Mouse (Mus musculus) lung, embryonic 16.5 days (tissue): ENCODE data around the gene Gm26657. TPM values are rescaled to one million over a fixed set of nuclear protein-coding genes. Genes with fewer than 3 reads are reported as not detected.

Experiments
- ATAC-seq: fragments of 200-750 bp; cut with Nextera tagmentation; 2 replicates; pipeline ENCODE4 v1.8.0; 2017; ENCODE audit warnings: low read depth, mild to moderate bottlenecking, moderate library complexity
- H3K27ac ChIP-seq: fragments of 300-500 bp; sonication (generic); 2 replicates; pipeline ENCODE4 v1.5.1; 2014; ENCODE audit warnings: mild to moderate bottlenecking, control low read depth, low read length
- H3K27me3 ChIP-seq: fragments of 300-500 bp; sonication (generic); 2 replicates; pipeline ENCODE4 v1.6.1; 2014; ENCODE audit warnings: low read depth, low read length, mixed read lengths; ENCODE audit not compliant: control insufficient read depth, insufficient read depth
- H3K36me3 ChIP-seq: fragments of 300-500 bp; sonication (generic); 2 replicates; pipeline ENCODE4 v1.6.1; 2014; ENCODE audit warnings: low read length; ENCODE audit not compliant: control insufficient read depth, insufficient read depth
- H3K4me1 ChIP-seq: fragments of 300-500 bp; sonication (generic); replicated peaks from 2 replicates; pipeline ENCODE4 v1.6.1; 2014; ENCODE audit warnings: low read length, mixed read lengths; ENCODE audit not compliant: control insufficient read depth, insufficient read depth
- H3K4me2 ChIP-seq: fragments of 300-500 bp; sonication (generic); 2 replicates; pipeline ENCODE4 v1.6.1; 2014; ENCODE audit warnings: low read depth, low read length, control low read depth
- H3K4me3 ChIP-seq: fragments of 300-500 bp; sonication (generic); 2 replicates; pipeline ENCODE4 v1.5.1; 2014; ENCODE audit warnings: mild to moderate bottlenecking, low read length, control low read depth
- H3K9ac ChIP-seq: fragments of 300-500 bp; sonication (generic); 2 replicates; pipeline ENCODE4 v1.6.1; 2014; ENCODE audit warnings: low read length, control low read depth
- H3K9me3 ChIP-seq: fragments of 300-500 bp; sonication (generic); 2 replicates; pipeline ENCODE4 v1.6.1; 2016; ENCODE audit warnings: low read length; ENCODE audit not compliant: control insufficient read depth
- WGBS: fragments of 180-500 bp; shearing (Covaris S2); extraction: QIAGEN DNeasy Blood & Tissue Kit; methylation state at CpG from one replicate; pipeline ENCODE4 v1.1.7; 2014; 5-methylcytosine and 5-hydroxymethylcytosine counted together
- polyA plus RNA-seq: library from polyadenylated mRNA; unstranded; fragments of >200 nt; fragmentation: Nextera tagmentation; extraction: Ambion mirVana; gene quantifications from 2 replicates; pipeline ENCODE4 v1.2.1, GENCODE M21; 2015

The Gm26657 gene
- polyA plus RNA-seq, 1 experiment from 2014 or later: not detected

GRCm38 (mm10) chr4:56746345-56746744 lies 6.5 kb downstream of the Gm26657 start:
- H3K9me3 ChIP-seq: no peaks in the 10 kb centered on the region
- 87% methylated on average over 2 of the region's 2 CpGs for WGBS
- ATAC-seq: no peak
- no peaks in the 10 kb centered on the region for H3K4me1 ChIP-seq
- H3K36me3 ChIP-seq: peaks cover 22% of the 10 kb centered on the region
- no peaks in the 10 kb centered on the region for H3K27me3 ChIP-seq
- H3K9ac ChIP-seq: no peak overlapping the region
- H3K4me2 ChIP-seq: no peak overlapping the region
- no peak overlapping the region for H3K27ac ChIP-seq
- no peak overlapping the region for H3K4me3 ChIP-seq

GRCm38 (mm10) chr4:56747456-56747855 lies 7.6 kb downstream of the Gm26657 start:
- Histone ChIP-seq H3K9me3 (no peaks in the 10 kb centered on the region), H3K27ac (no peak overlapping the region), H3K4me3 (no peak overlapping the region), H3K9ac (no peak overlapping the region), H3K27me3 (no peaks in the 10 kb centered on the region), H3K36me3 (peaks cover 31% of the 10 kb centered on the region), H3K4me1 (no peaks in the 10 kb centered on the region), H3K4me2 (no peak overlapping the region)
- 94% methylated on average over 9 of the region's 9 CpGs for WGBS
- ATAC-seq: no peak

- H3K27ac ChIP-seq: no peak overlapping the region
- no peaks in the 10 kb centered on the region for H3K27me3 ChIP-seq
Observed at GRCm38 (mm10) chr4:56756021-56756420, 16.2 kb downstream of the Gm26657 start.

DNA sequence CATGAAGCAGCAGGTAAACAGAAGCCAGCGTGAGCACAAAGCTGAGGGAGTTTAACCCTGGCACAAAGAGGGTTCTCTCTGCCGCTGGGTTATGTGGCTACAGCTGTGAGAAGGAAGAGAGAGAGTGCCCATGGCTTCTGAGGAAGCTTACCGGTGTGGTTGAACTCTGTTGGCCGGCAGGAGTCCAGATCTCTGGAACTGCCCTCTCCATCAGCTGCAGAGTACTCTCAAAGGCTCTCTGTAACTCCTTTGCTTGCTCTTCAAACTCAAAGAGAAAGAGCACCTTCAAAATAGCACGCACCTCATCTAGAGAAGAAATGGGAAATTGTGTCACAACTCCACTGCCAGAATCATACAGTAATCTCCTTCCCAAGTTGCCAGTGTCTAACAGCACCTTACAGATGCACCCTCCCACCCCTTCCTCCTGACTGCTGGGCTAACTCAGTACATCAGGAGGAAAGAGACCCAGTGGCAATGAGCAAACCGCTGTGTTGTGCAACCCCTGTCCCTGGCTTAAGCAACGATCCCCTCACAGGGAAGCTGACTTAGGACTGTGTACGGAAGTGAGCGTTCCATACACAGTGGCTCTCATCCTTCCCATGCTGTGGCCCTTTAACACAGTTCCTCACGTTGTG lies 17.2 kb downstream of the Gm26657 start:
- H3K27me3 ChIP-seq: no peaks in the 10 kb centered on the region
- no peak overlapping the region for H3K9ac ChIP-seq
- no peak overlapping the region for H3K4me2 ChIP-seq
- H3K4me3 ChIP-seq: no peak overlapping the region
- H3K9me3 ChIP-seq: no peaks in the 10 kb centered on the region
- no peak overlapping the region for H3K27ac ChIP-seq
- H3K4me1 ChIP-seq: no peaks in the 10 kb centered on the region
- 90% methylated on average over 10 of the region's 10 CpGs for WGBS
- ATAC-seq: no peak
- H3K36me3 ChIP-seq: peaks cover 59% of the 10 kb centered on the region

More at GRCm38 (mm10) chr4:56756021-56756420, 16.2 kb downstream of the Gm26657 start:
- Histone ChIP-seq H3K9ac (no peak overlapping the region), H3K4me3 (no peak overlapping the region), H3K36me3 (peaks cover 62% of the 10 kb centered on the region), H3K4me2 (no peak overlapping the region), H3K4me1 (no peaks in the 10 kb centered on the region), H3K9me3 (no peaks in the 10 kb centered on the region)
- WGBS: 85% methylated on average over 5 of the region's 5 CpGs
- ATAC-seq: no peak

GRCm38 (mm10) chr4:56757693-56758092 lies 17.8 kb downstream of the Gm26657 start:
- H3K9me3 ChIP-seq: no peaks in the 10 kb centered on the region
- H3K4me1 ChIP-seq: no peaks in the 10 kb centered on the region
- WGBS: 97% methylated on average over 1 of the region's 1 CpGs
- H3K4me2 ChIP-seq: no peak overlapping the region
- peaks cover 61% of the 10 kb centered on the region for H3K36me3 ChIP-seq
- H3K4me3 ChIP-seq: no peak overlapping the region
- no peaks in the 10 kb centered on the region for H3K27me3 ChIP-seq
- no peak overlapping the region for H3K27ac ChIP-seq
- no peak for ATAC-seq
- H3K9ac ChIP-seq: no peak overlapping the region

GRCm38 (mm10) chr4:56767861-56768284 lies 28.0 kb downstream of the Gm26657 start:
- Histone ChIP-seq H3K4me2 (no peak overlapping the region), H3K4me3 (no peak overlapping the region), H3K9me3 (no peaks in the 10 kb centered on the region), H3K27ac (no peak overlapping the region), H3K4me1 (no peaks in the 10 kb centered on the region), H3K27me3 (no peaks in the 10 kb centered on the region), H3K36me3 (peaks cover 57% of the 10 kb centered on the region), H3K9ac (no peak overlapping the region)
- ATAC-seq: no peak; the same call in 1 of the 2 replicates
- 64% methylated on average over 4 of the region's 5 CpGs for WGBS

GRCm38 (mm10) chr4:56768913-56769312 lies 29.0 kb downstream of the Gm26657 start:
- WGBS: 87% methylated on average over 7 of the region's 7 CpGs
- ATAC-seq: no peak
- Histone ChIP-seq H3K27ac (no peak overlapping the region), H3K4me1 (no peaks in the 10 kb centered on the region), H3K4me2 (no peak overlapping the region), H3K9ac (no peak overlapping the region), H3K27me3 (no peaks in the 10 kb centered on the region), H3K36me3 (peaks cover 64% of the 10 kb centered on the region), H3K9me3 (no peaks in the 10 kb centered on the region), H3K4me3 (no peak overlapping the region)

DNA sequence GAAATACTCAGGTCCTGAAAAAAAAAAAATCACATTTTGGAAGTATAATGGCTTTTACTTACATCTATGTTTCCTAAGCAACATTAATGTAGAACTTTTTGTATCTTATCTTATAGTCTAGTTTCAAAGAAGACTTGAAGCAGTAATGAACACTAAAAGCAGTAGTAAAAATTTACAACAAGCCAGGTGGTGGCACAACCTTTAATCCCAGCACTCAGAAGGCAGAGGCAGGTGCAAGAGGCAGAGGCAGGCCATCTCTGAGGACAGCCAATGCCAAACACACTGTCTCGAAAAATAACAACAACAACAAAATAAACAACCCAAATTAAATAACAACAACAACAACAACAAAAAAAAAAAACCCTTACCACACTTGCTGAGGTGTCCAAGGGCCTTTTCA lies 31.2 kb downstream of the Gm26657 start:
- Histone ChIP-seq H3K27ac (no peak overlapping the region), H3K36me3 (peaks cover 67% of the 10 kb centered on the region), H3K9me3 (no peaks in the 10 kb centered on the region), H3K27me3 (no peaks in the 10 kb centered on the region), H3K4me2 (no peak overlapping the region), H3K9ac (no peak overlapping the region), H3K4me1 (no peaks in the 10 kb centered on the region), H3K4me3 (no peak overlapping the region)
- ATAC-seq: no peak
- WGBS: 68% methylated on average over 1 of the region's 1 CpGs
